Mouse (Mus musculus) bone marrow, adult 2 months (tissue): ENCODE data around the gene Crip3.

Source experiments
- CTCF ChIP-seq: fragments of 200-500 bp; IDR thresholded peaks from 2 replicates; pipeline ENCODE4 v1.5.1; 2011; ENCODE audit warnings: low read length, control low read depth; ENCODE audit not compliant: control insufficient read depth, insufficient read depth
- POLR2A ChIP-seq: fragments of 200-500 bp; IDR thresholded peaks from 2 replicates; pipeline ENCODE4 v1.6.1; 2011; ENCODE audit warnings: low read depth, mild to moderate bottlenecking, control low read depth, low read length, borderline replicate concordance; ENCODE audit not compliant: control insufficient read depth

DNA sequence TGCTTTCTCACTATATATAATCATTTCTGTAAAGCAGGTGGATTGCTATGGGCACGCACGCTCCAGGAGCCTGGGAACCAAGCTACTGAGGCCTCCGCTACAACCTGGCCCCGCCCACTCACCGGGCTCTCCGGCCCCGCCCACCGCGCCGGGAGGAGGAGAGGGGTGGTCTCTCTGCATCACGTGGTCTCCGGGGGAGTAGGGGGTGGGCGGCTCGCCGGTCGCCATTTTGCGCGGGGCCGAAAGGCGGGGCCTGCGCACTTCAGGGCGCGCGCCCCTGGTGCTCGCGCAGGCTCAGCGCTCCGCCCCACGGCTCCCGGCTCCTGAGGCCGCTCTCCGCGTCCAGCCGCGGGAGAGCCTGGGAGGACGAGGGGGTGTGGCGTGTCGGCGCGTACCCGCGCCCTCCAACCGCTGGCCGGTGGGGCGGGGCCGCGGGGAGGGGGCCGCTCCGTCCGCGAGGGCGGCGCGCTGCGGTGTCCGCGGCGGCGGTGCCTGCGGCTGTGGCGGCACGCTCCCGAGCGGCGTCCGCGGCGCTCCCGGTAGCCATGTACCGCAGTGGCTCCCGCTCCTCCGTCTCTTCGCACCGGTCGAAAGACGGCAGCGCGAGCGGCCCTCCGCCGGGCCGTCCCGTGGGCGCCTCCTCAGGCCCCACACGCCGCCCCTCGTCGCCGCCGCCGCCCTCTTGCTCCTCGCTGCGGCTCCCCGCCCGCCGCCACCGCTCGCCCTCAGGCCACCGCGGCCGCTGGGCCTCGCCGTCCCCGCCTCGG lies 45.2 kb upstream of the Crip3 start, which contains the start of gene Zfp318:
- peak; percentile 57; the same call in 1 of the 2 replicates for TF ChIP-seq POLR2A
- no peak for TF ChIP-seq CTCF
